9 mouse cellular contexts compared by ENCODE assay signal in genomic region chr7:37290493-37291045, GRCm38 (mm10).
DNase-seq lines count a peak whose midpoint lies in the region; ATAC-seq lines count a peak whose summit lies in the region.
"Had no signal": no experiment of that assay in that cellular context is flagged by ENCODE, and none has a peak within 500 bp of the region (broad histone marks: within the 10 kb centered on the region; RNA-seq: fewer than 3 reads in every experiment).

No protein-coding gene starts in this region.

- H3K36me3 ChIP-seq in forebrain, embryonic 11.5 days (ENCODE audit: control insufficient read depth, insufficient read depth, low read length) = no peaks in the 10 kb centered on the region
- H3K36me3 ChIP-seq in forebrain, embryonic 14.5 days (ENCODE audit: control insufficient read depth, insufficient read depth, low read length) = no peaks in the 10 kb centered on the region
- no peaks in the 10 kb centered on the region for H3K36me3 ChIP-seq in lung, embryonic 16.5 days (ENCODE audit: control insufficient read depth, insufficient read depth, low read length)
- H3K36me3 ChIP-seq in midbrain, embryonic 11.5 days (ENCODE audit: control insufficient read depth, insufficient read depth, low read length) = no peaks in the 10 kb centered on the region

- no peak for ATAC-seq in forebrain, embryonic 11.5 days (replicated peaks; ENCODE audit: low FRiP score)
- no peak for ATAC-seq in forebrain, embryonic 14.5 days
- ATAC-seq in lung, embryonic 16.5 days (ENCODE audit: low read depth) = peak; percentile 12; the same call in 1 of the 2 replicates
- peak; percentile 69; the same call in 1 of the 2 replicates for ATAC-seq in midbrain, embryonic 11.5 days (ENCODE audit: low FRiP score)

- H3K4me2 ChIP-seq in forebrain, embryonic 11.5 days (ENCODE audit: low read depth, low read length, severe bottlenecking) = peak overlapping the region; percentile 25
- no peak overlapping the region for H3K4me2 ChIP-seq in forebrain, embryonic 14.5 days (ENCODE audit: low read length)
- no peak overlapping the region for H3K4me2 ChIP-seq in lung, embryonic 16.5 days (ENCODE audit: low read depth, low read length)
- peak overlapping the region; percentile 32; the same call in 1 of the 2 replicates for H3K4me2 ChIP-seq in midbrain, embryonic 11.5 days

- WGBS in forebrain, embryonic 11.5 days = 21% methylated on average over 19 of the region's 19 CpGs
- WGBS in forebrain, embryonic 14.5 days = 24% methylated on average over 19 of the region's 19 CpGs
- 28% methylated on average over 19 of the region's 19 CpGs for WGBS in lung, embryonic 16.5 days
- WGBS in midbrain, embryonic 11.5 days = 21% methylated on average over 19 of the region's 19 CpGs

- H3K9me3 ChIP-seq in forebrain, embryonic 11.5 days (ENCODE audit: control insufficient read depth, low read length) = no peaks in the 10 kb centered on the region
- H3K9me3 ChIP-seq in forebrain, embryonic 14.5 days (replicated peaks; ENCODE audit: control insufficient read depth, low read length) = no peaks in the 10 kb centered on the region
- no peaks in the 10 kb centered on the region for H3K9me3 ChIP-seq in lung, embryonic 16.5 days (ENCODE audit: control insufficient read depth, low read length)
- no peaks in the 10 kb centered on the region for H3K9me3 ChIP-seq in midbrain, embryonic 11.5 days (ENCODE audit: control insufficient read depth, low read length)

- H3K4me3 ChIP-seq in forebrain, embryonic 11.5 days (ENCODE audit: low read depth, low read length) = no peak overlapping the region
- H3K4me3 ChIP-seq in forebrain, embryonic 14.5 days (ENCODE audit: low read depth, low read length) = no peak overlapping the region
- no peak overlapping the region for H3K4me3 ChIP-seq in lung, embryonic 16.5 days (ENCODE audit: low read length)
- no peak overlapping the region for H3K4me3 ChIP-seq in midbrain, embryonic 11.5 days (ENCODE audit: low read depth, low read length)

- no peaks in the 10 kb centered on the region for H3K27me3 ChIP-seq in forebrain, embryonic 11.5 days (ENCODE audit: control insufficient read depth, insufficient read depth, low read length)
- no peaks in the 10 kb centered on the region for H3K27me3 ChIP-seq in forebrain, embryonic 14.5 days (replicated peaks; ENCODE audit: control insufficient read depth, insufficient read depth, low read length)
- H3K27me3 ChIP-seq in lung, embryonic 16.5 days (ENCODE audit: control insufficient read depth, insufficient read depth, low read depth, low read length) = no peaks in the 10 kb centered on the region
- no peaks in the 10 kb centered on the region for H3K27me3 ChIP-seq in midbrain, embryonic 11.5 days (ENCODE audit: control insufficient read depth, insufficient read depth, low read length)

- H3K27ac ChIP-seq in forebrain, embryonic 11.5 days (ENCODE audit: low read depth, low read length) = no peak overlapping the region
- H3K27ac ChIP-seq in forebrain, embryonic 14.5 days (ENCODE audit: low read depth, low read length) = no peak overlapping the region
- H3K27ac ChIP-seq in lung, embryonic 16.5 days (ENCODE audit: low read length) = no peak overlapping the region
- no peak overlapping the region for H3K27ac ChIP-seq in midbrain, embryonic 11.5 days (ENCODE audit: low read depth, low read length)

- DNase-seq in forebrain, embryonic 11.5 days (ENCODE audit: low spot score) = no peak
- DNase-seq in forebrain, embryonic 14.5 days (ENCODE audit: low spot score) = no peak
- DNase-seq in lung, postnatal 36 days = no peak
- DNase-seq in midbrain, embryonic 11.5 days (ENCODE audit: low spot score, missing footprints) = no peak
- no peak for DNase-seq in urinary bladder, postnatal 14 days (ENCODE audit: low spot score)
- DNase-seq in right cerebral cortex, postnatal 10 days (ENCODE audit: low spot score in 2 of 2) = no peak
- no peak for DNase-seq in cerebellum, postnatal 14 days
- DNase-seq: kidney, adult 18-20 months had no signal

- H3K4me1 ChIP-seq in forebrain, embryonic 11.5 days (replicated peaks; ENCODE audit: control insufficient read depth, insufficient read depth, low read length) = no peaks in the 10 kb centered on the region; the same call in 1 of the 2 replicates
- peaks cover 7% of the 10 kb centered on the region; the same call in 1 of the 2 replicates for H3K4me1 ChIP-seq in forebrain, embryonic 14.5 days (ENCODE audit: control insufficient read depth, insufficient read depth, low read length)
- peaks cover 7% of the 10 kb centered on the region; the same call in 1 of the 2 replicates for H3K4me1 ChIP-seq in lung, embryonic 16.5 days (replicated peaks; ENCODE audit: control insufficient read depth, insufficient read depth, low read length)
- peaks cover 5% of the 10 kb centered on the region; the same call in 1 of the 2 replicates for H3K4me1 ChIP-seq in midbrain, embryonic 11.5 days (ENCODE audit: control insufficient read depth, insufficient read depth, low read length)

- H3K9ac ChIP-seq in forebrain, embryonic 11.5 days (ENCODE audit: low read length) = no peak overlapping the region
- no peak overlapping the region for H3K9ac ChIP-seq in forebrain, embryonic 14.5 days (ENCODE audit: low read length)
- no peak overlapping the region for H3K9ac ChIP-seq in lung, embryonic 16.5 days (ENCODE audit: low read length)
- peak overlapping the region; percentile 13; the same call in 1 of the 2 replicates for H3K9ac ChIP-seq in midbrain, embryonic 11.5 days (ENCODE audit: low read length)

Comparison
In these comparisons a context has a peak if more than half of its experiments do, and no peak if none do; other contexts are left out.
1. H3K4me2 ChIP-seq: peak in forebrain, embryonic 11.5 days (single experiment) and midbrain, embryonic 11.5 days (single experiment); none in forebrain, embryonic 14.5 days (single experiment) and lung, embryonic 16.5 days (single experiment).
2. ATAC-seq: peak in lung, embryonic 16.5 days (single experiment) and midbrain, embryonic 11.5 days (single experiment); none in forebrain, embryonic 11.5 days (single experiment) and forebrain, embryonic 14.5 days (single experiment).